Mouse (Mus musculus) cerebellum, adult 9-10 months (tissue): ENCODE measurements at regions not wholly inside any gene's neighbourhood (a gene's known extent, or its start where the extent isn't known, plus 50 kb on each side); places are given as distances from the start of the nearest gene placed in this dataset.

Experiments
- DNase-seq: peaks from one replicate; pipeline ENCODE4 v3.0.0; 2022

- no peak for DNase-seq
Observed at GRCm38 (mm10) chr19:56653292-56653691, 68.7 kb upstream of the Adrb1 start.

- DNase-seq, result no peak
Observed at GRCm38 (mm10) chr19:56655330-56655729, 66.7 kb upstream of the Adrb1 start.

- no peak for DNase-seq
Observed at GRCm38 (mm10) chr19:56660566-56661199, 61.3 kb upstream of the Adrb1 start.

- no peak for DNase-seq
Observed at GRCm38 (mm10) chr19:56663474-56664227, 58.3 kb upstream of the Adrb1 start.

- peak; percentile 11 for DNase-seq
Observed at GRCm38 (mm10) chr19:56664307-56664775, 57.7 kb upstream of the Adrb1 start.

GRCm38 (mm10) chr19:56664944-56665663, 56.9 kb upstream of the Adrb1 start:
- DNase-seq, result no peak

- no peak for DNase-seq
Observed at GRCm38 (mm10) chr19:56665972-56666371, 56.0 kb upstream of the Adrb1 start.

- no peak for DNase-seq
Observed at GRCm38 (mm10) chr19:56667903-56668302, 54.1 kb upstream of the Adrb1 start.

GRCm38 (mm10) chr19:56668991-56669390, 53.0 kb upstream of the Adrb1 start:
- DNase-seq, result no peak

- no peak for DNase-seq
Observed at GRCm38 (mm10) chr19:56669468-56669867, 52.5 kb upstream of the Adrb1 start.
